Mouse (Mus musculus) forebrain, embryonic 15.5 days (tissue): ENCODE data around the gene Gm10135. TPM values are rescaled to one million over a fixed set of nuclear protein-coding genes. Genes with fewer than 3 reads are reported as not detected.

Experiments
- ATAC-seq: fragments of 200-750 bp; cut with Nextera tagmentation; replicated peaks from 2 replicates; pipeline ENCODE4 v1.8.0; 2017; ENCODE audit warnings: mild to moderate bottlenecking, moderate TSS enrichment, moderate library complexity
- H3K27ac ChIP-seq: fragments of 300-500 bp; sonication (generic); replicated peaks from 2 replicates; pipeline ENCODE4 v1.5.1; 2015; ENCODE audit warnings: mild to moderate bottlenecking, inconsistent platforms
- H3K27me3 ChIP-seq: fragments of 300-500 bp; sonication (generic); 2 replicates; pipeline ENCODE4 v1.6.1; 2015; ENCODE audit warnings: inconsistent platforms
- H3K36me3 ChIP-seq: fragments of 300-500 bp; sonication (generic); 2 replicates; pipeline ENCODE4 v1.6.1; 2015; ENCODE audit warnings: mild to moderate bottlenecking, inconsistent platforms
- H3K4me1 ChIP-seq: fragments of 300-500 bp; sonication (generic); 2 replicates; pipeline ENCODE4 v1.6.1; 2015; ENCODE audit warnings: inconsistent platforms
- H3K4me2 ChIP-seq: fragments of 300-500 bp; sonication (generic); replicated peaks from 2 replicates; pipeline ENCODE4 v1.6.1; 2015; ENCODE audit warnings: mild to moderate bottlenecking, inconsistent platforms
- H3K4me3 ChIP-seq: fragments of 300-500 bp; sonication (generic); 2 replicates; pipeline ENCODE4 v1.5.1; 2015; ENCODE audit warnings: mild to moderate bottlenecking, inconsistent platforms
- H3K9ac ChIP-seq: fragments of 300-500 bp; sonication (generic); replicated peaks from 2 replicates; pipeline ENCODE4 v1.6.1; 2015; ENCODE audit warnings: mild to moderate bottlenecking, inconsistent platforms
- H3K9me3 ChIP-seq: fragments of 300-500 bp; sonication (generic); 2 replicates; pipeline ENCODE4 v1.6.1; 2016; ENCODE audit warnings: inconsistent platforms
- WGBS: fragments of 180-500 bp; shearing (Covaris S2); methylation state at CpG from one replicate; pipeline ENCODE4 v1.1.7; 2015; ENCODE audit warnings: mixed read lengths; 5-methylcytosine and 5-hydroxymethylcytosine counted together
- polyA plus RNA-seq: library from polyadenylated mRNA; unstranded; fragments of >200 nt; fragmentation: Nextera tagmentation; extraction: Ambion mirVana; gene quantifications from 2 replicates; pipeline ENCODE4 v1.2.1, GENCODE M21; 2015

Gm10135 gene
- polyA plus RNA-seq, 1 experiment from 2014 or later: not detected

- 61% methylated on average over 1 of the region's 1 CpGs for WGBS
- Histone ChIP-seq H3K4me1 (peaks cover 42% of the 10 kb centered on the region), H3K27ac (no peak overlapping the region), H3K4me3 (no peak overlapping the region), H3K27me3 (no peaks in the 10 kb centered on the region), H3K9me3 (no peaks in the 10 kb centered on the region), H3K4me2 (peak overlapping the region; percentile 61), H3K9ac (no peak overlapping the region), H3K36me3 (no peaks in the 10 kb centered on the region)
- no peak for ATAC-seq
These were observed 57.7 kb downstream of the Gm10135 start for GRCm38 (mm10) chr5:72916851-72917250.

GRCm38 (mm10) chr5:72916048-72916447 is 58.5 kb downstream of the Gm10135 start:
- ATAC-seq: no peak
- 33% methylated on average over 4 of the region's 4 CpGs for WGBS
- peak overlapping the region; percentile 96; the same call in 1 of the 2 replicates for H3K27ac ChIP-seq
- peak overlapping the region; percentile 61 for H3K4me2 ChIP-seq
- H3K27me3 ChIP-seq: 0 out of 2 replicates have a peak, but pooled peaks cover 2% of the 10 kb centered on the region
- no peaks in the 10 kb centered on the region for H3K36me3 ChIP-seq
- peak overlapping the region; percentile 96 for H3K9ac ChIP-seq
- peaks cover 40% of the 10 kb centered on the region for H3K4me1 ChIP-seq
- peak overlapping the region; percentile 98 for H3K4me3 ChIP-seq
- no peaks in the 10 kb centered on the region for H3K9me3 ChIP-seq

Other genes with a start within 250 kb of the Gm10135 start
- gene Txk, start 221.9 kb downstream of the Gm10135 start, polyA plus RNA-seq: not detected in 2 replicates
- 3.5 and 3.7 TPM in 2 replicates for gene Tec, start 106.2 kb downstream of the Gm10135 start, polyA plus RNA-seq
- gene Slain2, start 60.4 kb downstream of the Gm10135 start, polyA plus RNA-seq: 17.9 and 18.4 TPM in 2 replicates
- gene Slc10a4, start 32.2 kb upstream of the Gm10135 start, polyA plus RNA-seq: 15.6 and 18.5 TPM in 2 replicates